Mouse (Mus musculus): ENCODE results near the gene Akap5. TPM values are rescaled to one million over a fixed set of nuclear protein-coding genes. Genes with fewer than 3 reads are reported as not detected.

The Akap5 gene
- polyA plus RNA-seq, 1 experiment from 2014 or later = 5.2 TPM

DNA sequence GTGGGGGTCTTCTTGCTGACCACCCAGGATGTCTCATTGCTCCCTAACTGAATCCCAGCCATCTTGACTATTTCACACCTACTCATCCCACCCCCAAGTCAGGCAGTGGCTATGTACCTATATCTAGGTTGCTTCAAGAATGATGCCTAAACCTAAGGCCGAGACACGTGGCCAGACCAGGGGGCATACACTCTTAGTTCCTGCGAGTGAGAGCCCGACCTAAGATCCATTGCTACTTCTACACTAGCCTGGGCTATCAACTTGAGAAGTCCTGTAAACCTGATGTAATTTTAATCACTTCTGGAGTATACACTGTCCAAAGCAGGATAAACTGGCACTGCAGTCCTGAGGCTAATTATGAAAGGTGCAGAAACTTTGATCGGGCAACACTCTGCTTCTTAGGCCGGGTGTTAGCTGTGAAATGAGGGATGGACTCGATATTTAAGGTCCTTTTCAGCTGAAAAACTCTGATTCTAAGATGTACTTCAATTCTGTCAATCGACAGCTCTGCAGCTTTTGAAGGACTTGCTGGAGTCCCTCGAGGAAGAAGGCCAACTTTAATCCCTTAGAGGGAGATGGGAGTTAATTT, 43.6 kb downstream of the Akap5 start:
- no peaks in the 10 kb centered on the region for H3K27me3 ChIP-seq (ENCODE audit: control insufficient read depth, insufficient read depth, low read length)
- WGBS = 11% methylated on average over 9 of the region's 9 CpGs
- no peaks in the 10 kb centered on the region for H3K9me3 ChIP-seq (ENCODE audit: control insufficient read depth, low read length)
- H3K9ac ChIP-seq (ENCODE audit: low read length) = peak overlapping the region; percentile 99
- ATAC-seq (replicated peaks; ENCODE audit: low FRiP score) (no peak), DNase-seq (ENCODE audit: low spot score) (no peak)
- H3K27ac ChIP-seq (ENCODE audit: low read depth, low read length) = peak overlapping the region; percentile 98; the same call in 1 of the 2 replicates
- peak overlapping the region; percentile 91 for H3K4me3 ChIP-seq (ENCODE audit: low read depth, low read length)
- H3K4me1 ChIP-seq (replicated peaks; ENCODE audit: control insufficient read depth, insufficient read depth, low read length) = peaks cover 12% of the 10 kb centered on the region; the same call in 1 of the 2 replicates
- H3K36me3 ChIP-seq (ENCODE audit: control insufficient read depth, insufficient read depth, low read length) = no peaks in the 10 kb centered on the region
- H3K4me2 ChIP-seq (ENCODE audit: low read depth, low read length, severe bottlenecking) = peak overlapping the region; percentile 85

DNA sequence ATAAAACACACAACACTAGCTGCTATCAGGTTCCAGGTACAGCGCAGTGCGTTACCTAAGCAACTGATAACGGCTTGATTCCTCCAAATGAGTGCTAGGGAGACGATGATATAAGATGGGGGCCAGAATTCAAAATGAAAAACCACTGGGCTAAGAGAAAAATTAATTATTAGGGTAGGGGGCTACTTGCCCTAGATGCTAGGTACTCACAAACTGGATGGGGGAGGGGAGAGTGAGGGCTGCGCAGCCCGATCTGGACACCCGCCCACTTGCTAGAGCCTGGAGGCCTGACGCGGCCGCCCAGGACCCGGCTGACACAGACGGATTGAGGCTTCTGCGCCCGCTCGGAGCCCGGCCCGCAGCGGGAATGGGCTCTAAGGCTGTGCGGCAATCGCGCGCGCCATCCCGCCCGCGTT, 44.1 kb downstream of the Akap5 start:
- ATAC-seq (replicated peaks; ENCODE audit: low FRiP score) = peak; percentile 45
- DNase-seq (ENCODE audit: low spot score) = peak; percentile 82
- H3K9ac ChIP-seq (ENCODE audit: low read length) = peak overlapping the region; percentile 99

DNA sequence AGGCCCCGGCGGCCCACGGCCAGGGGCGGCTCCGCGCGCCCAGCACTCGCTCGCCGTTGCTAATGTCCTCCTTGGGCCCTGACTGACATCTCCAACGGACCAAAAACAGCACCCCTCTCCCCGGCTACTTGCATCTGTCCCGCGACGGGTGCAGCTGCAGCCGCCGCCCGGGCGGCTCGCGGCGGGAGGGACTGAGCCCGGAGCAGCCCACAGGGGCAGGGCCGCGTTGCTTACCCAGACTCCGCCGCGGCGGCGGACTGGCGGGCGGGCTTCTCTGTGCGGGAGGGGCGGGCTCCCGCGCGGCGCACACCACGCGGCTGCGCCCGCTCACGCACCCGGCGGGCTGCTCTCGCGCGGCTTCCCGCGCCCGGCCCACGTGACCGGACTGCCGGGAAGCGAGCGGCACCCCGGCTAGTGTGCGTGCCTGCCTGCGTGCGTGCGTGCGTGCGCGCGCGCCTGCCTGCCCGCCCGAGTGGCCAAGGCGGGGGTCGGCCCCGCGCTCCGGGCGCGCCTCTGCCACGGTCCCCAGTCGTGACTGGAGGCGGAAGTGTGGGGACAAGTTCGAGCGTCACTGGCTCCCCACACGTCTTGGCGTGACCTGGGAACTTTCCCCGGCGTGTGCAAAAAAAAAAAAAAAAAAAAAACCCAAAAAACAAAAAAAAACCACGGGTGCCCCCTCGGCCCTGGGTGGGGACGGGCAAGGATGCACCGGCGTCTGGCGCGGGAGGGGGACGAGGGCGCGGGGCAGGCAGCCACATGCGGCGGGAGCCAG, 44.7 kb downstream of the Akap5 start, which contains the start of gene Zbtb25:
Zbtb25 (minus strand) TSS at position 397 of the 772 bp plus-strand sequence.
- Histone ChIP-seq H3K9me3 (ENCODE audit: control insufficient read depth, low read length) (no peaks in the 10 kb centered on the region), H3K4me1 (replicated peaks; ENCODE audit: control insufficient read depth, insufficient read depth, low read length) (peaks cover 12% of the 10 kb centered on the region; the same call in 1 of the 2 replicates), H3K36me3 (ENCODE audit: control insufficient read depth, insufficient read depth, low read length) (no peaks in the 10 kb centered on the region), H3K9ac (ENCODE audit: low read length) (peak within 1 kb of the TSS; percentile 99), H3K27me3 (ENCODE audit: control insufficient read depth, insufficient read depth, low read length) (no peaks in the 10 kb centered on the region), H3K4me3 (ENCODE audit: low read depth, low read length) (peak within 1 kb of the TSS; percentile 91), H3K27ac (ENCODE audit: low read depth, low read length) (peak within 1 kb of the TSS; percentile 98), H3K4me2 (ENCODE audit: low read depth, low read length, severe bottlenecking) (peak within 1 kb of the TSS; percentile 85)
- ATAC-seq (replicated peaks; ENCODE audit: low FRiP score) = peak; percentile 82
- WGBS = under 1% methylated on average over 76 of the region's 96 CpGs
- peak; percentile 94 for DNase-seq (ENCODE audit: low spot score)

More for the DNA sequence above, 44.1 kb downstream of the Akap5 start:
- H3K4me1 ChIP-seq (replicated peaks; ENCODE audit: control insufficient read depth, insufficient read depth, low read length) = peaks cover 12% of the 10 kb centered on the region; the same call in 1 of the 2 replicates
- no peaks in the 10 kb centered on the region for H3K36me3 ChIP-seq (ENCODE audit: control insufficient read depth, insufficient read depth, low read length)
- peak overlapping the region; percentile 85 for H3K4me2 ChIP-seq (ENCODE audit: low read depth, low read length, severe bottlenecking)
- peak overlapping the region; percentile 98 for H3K27ac ChIP-seq (ENCODE audit: low read depth, low read length)
- no peaks in the 10 kb centered on the region for H3K27me3 ChIP-seq (ENCODE audit: control insufficient read depth, insufficient read depth, low read length)
- under 1% methylated on average over 19 of the region's 26 CpGs for WGBS
- no peaks in the 10 kb centered on the region for H3K9me3 ChIP-seq (ENCODE audit: control insufficient read depth, low read length)
- peak overlapping the region; percentile 91 for H3K4me3 ChIP-seq (ENCODE audit: low read depth, low read length)

DNA sequence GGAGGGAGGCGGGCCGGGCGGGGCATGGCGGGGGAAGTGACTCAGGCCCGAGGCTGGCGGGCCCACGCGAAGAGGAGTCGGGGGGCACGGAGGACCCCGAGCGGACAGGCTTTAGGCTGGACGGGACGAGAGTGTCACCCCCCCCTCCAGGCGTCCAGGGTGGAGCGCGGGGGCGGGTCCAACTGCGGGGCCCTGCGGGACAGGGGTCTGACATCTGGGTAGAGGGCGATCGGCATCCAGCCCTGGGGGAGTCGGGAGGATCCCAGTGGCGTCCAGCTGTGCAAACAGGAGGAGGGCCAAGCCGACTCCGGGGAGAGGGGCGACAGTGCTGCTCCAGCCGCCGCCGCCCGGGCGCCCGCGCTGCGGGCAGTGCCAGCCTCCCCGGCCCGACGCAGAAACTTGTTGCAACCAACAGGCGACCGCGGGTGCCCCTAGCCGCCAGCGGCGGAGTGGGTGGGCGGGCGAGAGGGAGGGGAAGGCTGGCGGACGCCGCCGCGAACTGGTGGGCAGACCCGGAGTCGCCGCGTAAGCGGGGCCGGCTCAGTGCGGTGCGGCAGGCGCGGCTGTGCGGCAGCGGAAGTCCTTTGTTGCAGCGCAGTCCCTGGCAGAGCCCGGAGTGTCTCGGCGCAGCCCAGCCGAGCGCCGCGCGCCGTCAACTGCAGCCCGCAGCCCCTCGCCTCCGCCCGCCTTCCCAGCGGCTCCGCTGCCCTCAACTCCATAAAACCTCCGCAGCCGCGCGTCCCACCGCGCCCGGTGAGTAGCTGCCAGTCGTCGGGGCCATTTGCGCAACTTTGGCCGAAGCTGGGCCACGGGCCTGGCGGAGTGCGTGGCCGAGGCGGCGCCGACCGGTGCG, 45.5 kb downstream of the Akap5 start, which contains the start of gene Zbtb1:
Zbtb1 (plus strand) TSS at position 289 of the 853 bp plus-strand sequence.
- ATAC-seq (replicated peaks; ENCODE audit: low FRiP score) (peak; percentile 72), DNase-seq (ENCODE audit: low spot score) (peak; percentile 93)
- Histone ChIP-seq H3K4me1 (replicated peaks; ENCODE audit: control insufficient read depth, insufficient read depth, low read length) (peaks cover 12% of the 10 kb centered on the region; the same call in 1 of the 2 replicates), H3K4me2 (ENCODE audit: low read depth, low read length, severe bottlenecking) (peak within 1 kb of the TSS; percentile 85), H3K4me3 (ENCODE audit: low read depth, low read length) (peak within 1 kb of the TSS; percentile 91), H3K9ac (ENCODE audit: low read length) (peak within 1 kb of the TSS; percentile 99), H3K36me3 (ENCODE audit: control insufficient read depth, insufficient read depth, low read length) (no peaks in the 10 kb centered on the region), H3K9me3 (ENCODE audit: control insufficient read depth, low read length) (no peaks in the 10 kb centered on the region), H3K27me3 (ENCODE audit: control insufficient read depth, insufficient read depth, low read length) (no peaks in the 10 kb centered on the region), H3K27ac (ENCODE audit: low read depth, low read length) (peak within 1 kb of the TSS; percentile 98)
- under 1% methylated on average over 90 of the region's 99 CpGs for WGBS

DNA sequence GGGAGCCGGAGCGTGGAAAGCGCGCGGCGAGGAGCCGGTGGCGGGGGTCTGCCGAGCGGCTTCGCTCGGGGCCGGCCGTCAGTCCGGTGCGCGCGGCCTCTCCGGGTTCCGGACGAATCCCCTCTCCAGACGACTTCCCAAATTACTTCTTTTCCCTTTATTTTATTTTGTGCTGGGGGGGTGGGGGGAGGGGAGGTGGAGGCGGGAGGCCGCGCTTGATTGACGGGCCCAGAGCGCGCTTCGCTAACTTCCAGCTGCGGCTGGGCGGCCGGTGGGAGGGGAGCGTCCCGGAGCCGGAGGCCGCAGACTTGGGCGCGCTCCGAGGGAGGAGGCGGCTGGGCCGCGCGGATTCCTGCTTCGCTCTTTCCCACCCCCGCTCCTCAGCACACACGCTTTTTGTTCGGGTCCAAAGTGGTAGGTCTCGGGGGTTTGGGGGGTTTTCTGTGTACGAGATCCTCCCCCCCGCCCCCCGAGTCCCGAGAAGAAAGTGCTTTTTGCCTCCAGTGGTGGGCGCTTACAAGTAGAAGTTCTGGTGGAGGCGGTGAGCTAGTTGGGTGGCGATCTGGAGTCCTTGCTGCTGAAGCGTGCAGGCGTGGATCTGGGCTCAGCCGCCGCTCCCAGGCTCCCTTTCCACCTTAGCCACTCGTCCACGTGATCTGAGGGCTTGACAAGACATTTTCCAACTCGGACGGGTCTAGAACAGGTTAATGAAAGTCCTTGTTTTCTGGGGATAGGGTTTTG, 46.3 kb downstream of the Akap5 start:
- H3K9me3 ChIP-seq (ENCODE audit: control insufficient read depth, low read length) = no peaks in the 10 kb centered on the region
- H3K4me1 ChIP-seq (replicated peaks; ENCODE audit: control insufficient read depth, insufficient read depth, low read length) = peaks cover 12% of the 10 kb centered on the region; the same call in 1 of the 2 replicates
- H3K36me3 ChIP-seq (ENCODE audit: control insufficient read depth, insufficient read depth, low read length) = no peaks in the 10 kb centered on the region
- H3K9ac ChIP-seq (ENCODE audit: low read length) = peak overlapping the region; percentile 99
- ATAC-seq (replicated peaks; ENCODE audit: low FRiP score) = peak; percentile 65
- no peaks in the 10 kb centered on the region for H3K27me3 ChIP-seq (ENCODE audit: control insufficient read depth, insufficient read depth, low read length)
- peak; percentile 91 for DNase-seq (ENCODE audit: low spot score)
- H3K4me2 ChIP-seq (ENCODE audit: low read depth, low read length, severe bottlenecking) = peak overlapping the region; percentile 85
- H3K4me3 ChIP-seq (ENCODE audit: low read depth, low read length) = peak overlapping the region; percentile 91
- H3K27ac ChIP-seq (ENCODE audit: low read depth, low read length) = peak overlapping the region; percentile 98
- under 1% methylated on average over 62 of the region's 63 CpGs for WGBS

DNA sequence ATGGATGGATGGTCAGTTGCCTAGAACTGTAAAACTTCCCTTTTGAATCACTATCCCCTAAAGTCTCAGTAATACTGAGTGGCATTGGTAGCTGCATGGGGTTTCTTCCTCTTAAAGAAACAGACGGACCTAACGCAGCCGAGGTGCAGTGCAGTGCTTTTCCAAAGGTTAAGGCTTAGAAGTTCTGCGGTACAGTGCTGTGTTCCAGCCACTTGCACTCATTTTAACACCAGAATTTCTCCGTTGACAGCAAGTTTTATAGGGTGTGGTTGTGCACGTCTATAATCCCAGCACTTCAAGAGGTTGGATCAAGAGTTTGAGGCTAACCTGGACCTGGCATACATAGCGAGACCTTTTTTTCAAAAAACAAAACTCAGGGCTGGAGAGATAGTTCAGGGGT, 47.4 kb downstream of the Akap5 start:
- Histone ChIP-seq H3K4me3 (ENCODE audit: low read depth, low read length) (peak overlapping the region; percentile 91), H3K27me3 (ENCODE audit: control insufficient read depth, insufficient read depth, low read length) (no peaks in the 10 kb centered on the region), H3K4me1 (replicated peaks; ENCODE audit: control insufficient read depth, insufficient read depth, low read length) (peaks cover 12% of the 10 kb centered on the region; the same call in 1 of the 2 replicates), H3K9me3 (ENCODE audit: control insufficient read depth, low read length) (no peaks in the 10 kb centered on the region), H3K36me3 (ENCODE audit: control insufficient read depth, insufficient read depth, low read length) (no peaks in the 10 kb centered on the region), H3K4me2 (ENCODE audit: low read depth, low read length, severe bottlenecking) (peak overlapping the region; percentile 85), H3K9ac (ENCODE audit: low read length) (peak overlapping the region; percentile 99), H3K27ac (ENCODE audit: low read depth, low read length) (no peak overlapping the region)
- DNase-seq (ENCODE audit: low spot score) = no peak
- 44% methylated on average over 7 of the region's 7 CpGs for WGBS
- ATAC-seq (replicated peaks; ENCODE audit: low FRiP score) = no peak

DNA sequence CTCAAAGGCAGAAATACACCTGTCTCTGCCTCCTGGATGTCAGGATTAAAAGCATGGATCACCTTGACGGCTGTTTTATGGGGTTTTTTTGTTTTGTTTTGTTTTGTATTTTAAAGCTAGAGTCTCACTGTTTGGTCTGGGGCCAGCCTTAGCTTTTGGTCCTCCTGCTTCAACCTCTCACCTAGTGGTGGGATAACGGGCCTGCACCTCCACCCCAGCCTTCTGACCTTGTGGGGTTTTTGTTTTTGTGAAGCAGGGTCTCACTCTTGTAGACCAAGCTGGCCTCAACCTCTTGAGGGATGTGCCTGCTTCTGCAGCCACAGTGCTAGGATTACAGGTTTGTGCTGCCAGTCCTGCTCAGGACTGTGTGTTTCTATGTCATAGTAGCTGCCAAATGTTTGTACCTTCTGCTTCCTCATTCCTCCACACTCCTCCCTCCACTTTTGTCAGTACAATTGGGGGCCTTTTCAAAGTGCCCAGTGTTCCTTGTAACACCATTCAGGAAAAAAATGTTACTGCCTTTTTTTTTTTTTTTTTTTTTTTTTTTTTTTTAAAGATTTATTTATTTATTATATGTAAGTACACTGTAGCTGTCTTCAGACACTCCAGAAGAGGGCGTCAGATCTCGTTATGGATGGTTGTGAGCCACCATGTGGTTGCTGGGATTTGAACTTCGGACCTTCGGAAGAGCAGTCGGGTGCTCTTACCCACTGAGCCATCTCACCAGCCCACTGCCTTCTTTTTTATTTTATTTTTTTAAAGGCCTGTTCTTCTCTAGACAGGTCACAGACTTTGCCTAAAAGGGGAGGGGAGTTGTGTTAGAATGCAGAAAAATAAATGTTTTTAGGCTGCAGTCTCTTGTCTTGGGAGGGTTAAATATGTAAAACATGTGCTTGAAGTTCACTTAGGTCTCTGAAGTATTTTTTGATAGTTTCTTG, 48.5 kb downstream of the Akap5 start:
- 74% methylated on average over 5 of the region's 7 CpGs for WGBS
- peaks cover 5% of the 10 kb centered on the region; the same call in 1 of the 2 replicates for H3K4me1 ChIP-seq (replicated peaks; ENCODE audit: control insufficient read depth, insufficient read depth, low read length)
- H3K9ac ChIP-seq (ENCODE audit: low read length) = no peak overlapping the region
- no peak overlapping the region for H3K4me2 ChIP-seq (ENCODE audit: low read depth, low read length, severe bottlenecking)
- H3K27ac ChIP-seq (ENCODE audit: low read depth, low read length) = no peak overlapping the region
- DNase-seq (ENCODE audit: low spot score) = no peak
- H3K36me3 ChIP-seq (ENCODE audit: control insufficient read depth, insufficient read depth, low read length) = no peaks in the 10 kb centered on the region
- no peaks in the 10 kb centered on the region for H3K27me3 ChIP-seq (ENCODE audit: control insufficient read depth, insufficient read depth, low read length)
- H3K4me3 ChIP-seq (ENCODE audit: low read depth, low read length) = no peak overlapping the region
- ATAC-seq (replicated peaks; ENCODE audit: low FRiP score) = no peak
- H3K9me3 ChIP-seq (ENCODE audit: control insufficient read depth, low read length) = no peaks in the 10 kb centered on the region
